In genomic region chr2:26472312-26473090, GRCm38 (mm10) we compare ENCODE assay signal across 13 mouse cellular contexts. TPM values are rescaled to one million over a fixed set of nuclear protein-coding genes. Genes with fewer than 3 reads are reported as not detected.
DNase-seq lines count a peak whose midpoint lies in the region; TF ChIP-seq lines count a peak whose summit lies in the region.
"Had no signal": no experiment of that assay in that cellular context is flagged by ENCODE, and none has a peak within 500 bp of the region (broad histone marks: within the 10 kb centered on the region; RNA-seq: fewer than 3 reads in every experiment).

No protein-coding gene starts in this region.

- no peak overlapping the region for H3K4me3 ChIP-seq in gastrocnemius, adult 2 months
- no peak overlapping the region for H3K4me3 ChIP-seq in spleen, adult 2 months (ENCODE audit: extremely low read depth, insufficient read depth, insufficient read length)
- H3K4me3 ChIP-seq: embryonic facial prominence, embryonic 12.5 days; forebrain, embryonic 10.5 days had no signal

- peaks cover 6% of the 10 kb centered on the region; the same call in 1 of the 2 replicates for H3K4me1 ChIP-seq in spleen, adult 2 months (ENCODE audit: control insufficient read depth, insufficient read depth, insufficient read length)

- H3K27me3 ChIP-seq in spleen, adult 2 months (ENCODE audit: control insufficient read depth, insufficient read depth, low read length), result no peaks in the 10 kb centered on the region
- H3K27me3 ChIP-seq: embryonic facial prominence, embryonic 12.5 days had no signal

- WGBS in spleen, adult 2 months, result 69% methylated on average over 11 of the region's 11 CpGs

- no peak for TF ChIP-seq POLR2A in spleen, adult 2 months (IDR thresholded peaks at IDR 0.05; ENCODE audit: low read depth, low read length)

- H3K27ac ChIP-seq in gastrocnemius, adult 2 months, result 0 out of 2 replicates have a peak overlapping the region, but pooled peaks have one; percentile 7
- H3K27ac ChIP-seq in spleen, adult 2 months (ENCODE audit: insufficient read depth, low read length), result 0 out of 2 replicates have a peak overlapping the region, but pooled peaks have one; percentile 6
- H3K27ac ChIP-seq: embryonic facial prominence, embryonic 12.5 days; forebrain, embryonic 10.5 days had no signal

- DNase-seq in gastrocnemius, adult 2 months, result no peak
- DNase-seq in gastrocnemius, postnatal 4 days (ENCODE audit: low spot score in 2 of 2), result no peak
- DNase-seq in spleen, adult 2 months (ENCODE audit: low read depth in 1 of 2, low spot score in 2 of 2), result no peak
- DNase-seq in spleen, postnatal 14 days (ENCODE audit: low spot score in 2 of 2), result no peak
- peak; percentile 72 for DNase-seq in cerebellum, postnatal 14 days
- DNase-seq in skeletal muscle tissue, adult 2 months (ENCODE audit: low read depth, low spot score), result peak; percentile 30
- no peak for DNase-seq in heart, postnatal 4 days
- DNase-seq in thymus, postnatal 0 days (ENCODE audit: low spot score), result no peak
- DNase-seq: kidney, adult 9 months; layer of hippocampus, adult 9-11 months; thymus, postnatal 14 days had no signal

- H3K36me3 ChIP-seq in spleen, adult 2 months (ENCODE audit: control insufficient read depth, insufficient read depth, low read length), result peaks cover 42% of the 10 kb centered on the region

- intact Hi-C loops in gastrocnemius, adult 2 months (cut with DNase I), result no loop called here

- no peak for TF ChIP-seq CTCF in gastrocnemius, adult 2 months (IDR thresholded peaks at IDR 0.05)
- no peak for TF ChIP-seq CTCF in spleen, adult 2 months (IDR thresholded peaks at IDR 0.05; ENCODE audit: extremely low read depth, insufficient read depth, insufficient read length, insufficient replicate concordance)

RNA-seq across cellular contexts. Expression of gene Sec16a, which starts 27.5 kb away (rescaled TPM):
- 10 to 100 TPM; 27.2 to 30.4 TPM for total RNA-seq in gastrocnemius, adult 2 months (2021)
- total RNA-seq in gastrocnemius, postnatal 4 days (2021), result 10 to 100 TPM; 40.9 to 45.4 TPM
- polyA plus RNA-seq in spleen, adult 2 months (2012; rRNA removed), result 65.2 and 74.3 TPM in 2 replicates
- total RNA-seq in heart, postnatal 4 days (2021), result 10 to 100 TPM; 37.0 to 39.0 TPM
- 12.4 and 12.9 TPM in 2 replicates for polyA plus RNA-seq in thymus, postnatal 0 days (2015; fragmentation: Nextera tagmentation; extraction: Ambion mirVana)

RNA-seq across cellular contexts. Expression of gene Notch1, which starts 44.0 kb away (rescaled TPM):
- 10 to 100 TPM in 1 of 2 experiments, 1 to 10 TPM in 1; 6.9 to 11.9 TPM for total RNA-seq in gastrocnemius, adult 2 months (2021)
- 10 to 100 TPM; 48.4 to 52.9 TPM for total RNA-seq in gastrocnemius, postnatal 4 days (2021)
- polyA plus RNA-seq in spleen, adult 2 months (2012; rRNA removed), result 34.6 and 39.6 TPM in 2 replicates
- total RNA-seq in heart, postnatal 4 days (2021), result 10 to 100 TPM; 55.3 to 62.3 TPM
- polyA plus RNA-seq in thymus, postnatal 0 days (2015; fragmentation: Nextera tagmentation; extraction: Ambion mirVana), result 44.3 and 54.9 TPM in 2 replicates

Comparison
In these comparisons a context has a peak if more than half of its experiments do, and no peak if none do; other contexts are left out.
1. DNase-seq: peak in cerebellum, postnatal 14 days (2 of 2) and skeletal muscle tissue, adult 2 months (single experiment); none in gastrocnemius, adult 2 months (single experiment), gastrocnemius, postnatal 4 days (0 of 2), spleen, adult 2 months (0 of 2), spleen, postnatal 14 days (0 of 2), heart, postnatal 4 days (single experiment) and thymus, postnatal 0 days (single experiment).